Mouse (Mus musculus) midbrain, postnatal 0 days (tissue): Measurements from ENCODE around the gene Ap2a1. TPM values are rescaled to one million over a fixed set of nuclear protein-coding genes. Genes with fewer than 3 reads are reported as not detected.

Experiments
- ATAC-seq: fragments of 200-750 bp; cut with Nextera tagmentation; 2 replicates; pipeline ENCODE4 v1.8.0; 2017; ENCODE audit warnings: moderate number of reproducible peaks, mild to moderate bottlenecking, moderate TSS enrichment, moderate library complexity; ENCODE audit not compliant: low FRiP score
- DNase-seq: peaks from one replicate; pipeline ENCODE4 v3.0.0-alpha.2; 2015; ENCODE audit warnings: low spot score
- H3K27ac ChIP-seq: fragments of 300-500 bp; sonication (generic); 2 replicates; pipeline ENCODE4 v1.5.1; 2014; ENCODE audit warnings: low read depth, mild to moderate bottlenecking, low read length, mixed read lengths
- H3K27me3 ChIP-seq: fragments of 300-500 bp; sonication (generic); 2 replicates; pipeline ENCODE4 v1.6.1; 2014; ENCODE audit warnings: low read length, control low read depth, mixed read lengths; ENCODE audit not compliant: insufficient read depth
- H3K36me3 ChIP-seq: fragments of 300-500 bp; sonication (generic); 2 replicates; pipeline ENCODE4 v1.6.1; 2014; ENCODE audit warnings: low read length, control low read depth, mixed read lengths; ENCODE audit not compliant: insufficient read depth
- H3K4me1 ChIP-seq: fragments of 300-500 bp; sonication (generic); 2 replicates; pipeline ENCODE4 v1.6.1; 2014; ENCODE audit warnings: mild to moderate bottlenecking, control low read depth, antibody characterized with exemption, low read length, mixed read lengths; ENCODE audit not compliant: insufficient read depth
- H3K4me2 ChIP-seq: fragments of 300-500 bp; sonication (generic); 2 replicates; pipeline ENCODE4 v1.6.1; 2014; ENCODE audit warnings: low read depth, mild to moderate bottlenecking, low read length, mixed read lengths; ENCODE audit not compliant: poor library complexity, severe bottlenecking
- H3K4me3 ChIP-seq: fragments of 300-500 bp; sonication (generic); 2 replicates; pipeline ENCODE4 v1.5.1; 2014; ENCODE audit warnings: low read depth, mild to moderate bottlenecking, low read length, moderate library complexity
- H3K9ac ChIP-seq: fragments of 300-500 bp; sonication (generic); replicated peaks from 2 replicates; pipeline ENCODE4 v1.6.1; 2014; ENCODE audit warnings: mild to moderate bottlenecking, low read length, moderate library complexity, mixed read lengths; ENCODE audit not compliant: poor library complexity, severe bottlenecking
- H3K9me3 ChIP-seq: fragments of 300-500 bp; sonication (generic); 2 replicates; pipeline ENCODE4 v1.6.1; 2016; ENCODE audit warnings: low read length, control low read depth
- CTCF ChIP-seq: IDR thresholded peaks from 2 replicates; pipeline ENCODE4 v1.5.1; 2016; ENCODE audit warnings: antibody characterized with exemption, mild to moderate bottlenecking
- WGBS: fragments of 180-500 bp; shearing (Covaris S2); extraction: QIAGEN DNeasy Blood & Tissue Kit; methylation state at CpG from one replicate; pipeline ENCODE4 v1.1.7; 2014; 5-methylcytosine and 5-hydroxymethylcytosine counted together
- polyA plus RNA-seq: library from polyadenylated mRNA; unstranded; fragments of >200 nt; fragmentation: Nextera tagmentation; extraction: Ambion mirVana; gene quantifications from 2 replicates; pipeline ENCODE4 v1.2.1, GENCODE M21; 2015
- total RNA-seq: library from RNA; depleted of rRNA; stranded (reverse); fragments of >200 nt; gene quantifications from 2 replicates; pipeline ENCODE4 v1.2.3, GENCODE M21; 2014

Ap2a1 gene
- total and polyA plus RNA-seq, 2 experiments from 2014 or later: 129 to 238 TPM

DNA sequence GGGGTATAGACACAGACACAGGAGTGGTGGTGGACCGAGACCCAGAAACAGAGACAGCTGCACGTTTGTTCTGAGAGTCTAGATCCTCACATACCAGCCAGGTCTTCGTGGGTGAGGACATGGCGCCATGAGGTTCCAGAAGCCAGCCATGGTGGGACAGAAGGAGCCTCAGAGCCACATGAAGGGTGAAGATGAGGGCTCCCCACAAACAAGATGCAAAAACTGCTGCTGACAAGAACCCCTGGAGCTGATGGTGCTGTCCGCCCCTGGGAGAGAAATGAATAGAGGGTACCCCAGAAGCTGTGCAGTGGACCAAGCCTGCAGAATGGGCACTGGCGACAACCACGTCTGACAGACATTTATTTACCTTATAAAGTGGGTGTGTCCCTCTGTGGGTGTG, 41.8 kb upstream of the Ap2a1 start:
- no peaks in the 10 kb centered on the region for H3K9me3 ChIP-seq
- ATAC-seq (no peak), DNase-seq (no peak)
- no peak for TF ChIP-seq CTCF
- WGBS: 66% methylated on average over 7 of the region's 7 CpGs
- H3K27ac ChIP-seq: peak overlapping the region; percentile 77
- H3K27me3 ChIP-seq: no peaks in the 10 kb centered on the region
- H3K36me3 ChIP-seq: peaks cover 8% of the 10 kb centered on the region
- H3K4me3 ChIP-seq: peak overlapping the region; percentile 42
- H3K4me1 ChIP-seq: peaks cover 25% of the 10 kb centered on the region; the same call in 1 of the 2 replicates
- H3K4me2 ChIP-seq: peak overlapping the region; percentile 69
- peak overlapping the region; percentile 59 for H3K9ac ChIP-seq

- Histone ChIP-seq H3K4me3 (peak overlapping the region; percentile 42), H3K36me3 (peaks cover 8% of the 10 kb centered on the region), H3K9me3 (no peaks in the 10 kb centered on the region), H3K9ac (peak overlapping the region; percentile 59), H3K4me2 (peak overlapping the region; percentile 69), H3K27me3 (no peaks in the 10 kb centered on the region), H3K4me1 (peaks cover 25% of the 10 kb centered on the region; the same call in 1 of the 2 replicates), H3K27ac (peak overlapping the region; percentile 77)
- ATAC-seq (peak; percentile 94), DNase-seq (peak; percentile 97)
- TF ChIP-seq CTCF: no peak
- under 1% methylated on average over 36 of the region's 36 CpGs for WGBS
These were observed 41.0 kb upstream of the Ap2a1 start for GRCm38 (mm10) chr7:44970231-44970691.

DNA sequence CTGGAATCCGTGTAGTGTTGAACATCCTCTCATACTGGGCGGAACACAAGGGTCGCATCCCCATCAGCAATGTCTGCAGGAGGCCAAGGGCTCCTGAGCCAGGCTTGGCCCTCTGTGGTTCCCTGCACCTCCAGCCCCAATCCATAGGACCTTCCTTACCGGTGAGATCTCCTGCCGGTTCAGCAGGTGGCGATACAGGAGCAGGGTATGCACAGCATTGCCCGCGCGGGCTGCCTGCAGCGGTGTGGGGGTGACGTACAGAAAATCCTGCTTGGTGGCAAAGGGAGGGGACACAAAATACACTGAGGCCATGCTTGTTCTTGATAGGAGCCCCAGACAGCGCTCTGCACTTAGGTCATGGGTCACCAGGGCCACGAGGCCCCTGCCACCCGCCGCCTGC, 37.3 kb upstream of the Ap2a1 start:
- Histone ChIP-seq H3K4me3 (no peak overlapping the region), H3K4me1 (peaks cover 6% of the 10 kb centered on the region; the same call in 1 of the 2 replicates), H3K9me3 (no peaks in the 10 kb centered on the region), H3K9ac (no peak overlapping the region), H3K4me2 (no peak overlapping the region), H3K36me3 (peaks cover 27% of the 10 kb centered on the region), H3K27ac (no peak overlapping the region), H3K27me3 (no peaks in the 10 kb centered on the region)
- TF ChIP-seq CTCF: no peak
- 79% methylated on average over 14 of the region's 15 CpGs for WGBS
- DNase-seq (no peak), ATAC-seq (no peak)

- H3K4me1 ChIP-seq: peaks cover under 1% of the 10 kb centered on the region; the same call in 1 of the 2 replicates
- ATAC-seq: no peak
- H3K27ac ChIP-seq: no peak overlapping the region
- H3K36me3 ChIP-seq: peaks cover 33% of the 10 kb centered on the region
- H3K9ac ChIP-seq: no peak overlapping the region
- H3K27me3 ChIP-seq: no peaks in the 10 kb centered on the region
- H3K9me3 ChIP-seq: no peaks in the 10 kb centered on the region
- no peak overlapping the region for H3K4me3 ChIP-seq
- no peak overlapping the region for H3K4me2 ChIP-seq
- 83% methylated on average over 7 of the region's 7 CpGs for WGBS
- no peak for DNase-seq
- 0 out of 2 replicates have a peak, but pooled peaks have one; percentile 22 for TF ChIP-seq CTCF
These were observed 36.7 kb upstream of the Ap2a1 start for GRCm38 (mm10) chr7:44965975-44966374.

DNA sequence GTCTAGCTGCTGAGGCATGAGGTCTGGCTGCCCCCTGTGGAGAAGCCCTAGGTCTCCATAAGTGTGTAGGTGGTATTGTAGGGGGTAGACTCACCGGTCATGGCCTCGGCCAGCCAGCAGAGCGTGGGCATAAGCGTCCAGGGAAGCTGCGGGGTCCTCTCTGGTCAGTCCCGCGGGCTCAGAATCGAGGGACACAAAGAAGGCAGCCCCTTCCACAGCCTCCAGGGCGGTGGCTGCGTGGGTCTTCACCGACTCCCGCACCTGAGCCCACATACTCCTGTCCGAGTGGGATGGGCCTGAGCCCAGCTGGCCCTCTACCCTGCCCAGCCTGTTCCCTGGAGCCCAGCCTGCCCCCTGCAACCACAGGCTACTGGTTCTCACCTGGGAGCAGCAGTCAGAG, 35.7 kb upstream of the Ap2a1 start:
- DNase-seq (no peak), ATAC-seq (no peak)
- no peak overlapping the region for H3K9ac ChIP-seq
- WGBS: 92% methylated on average over 13 of the region's 13 CpGs
- no peaks in the 10 kb centered on the region for H3K4me1 ChIP-seq
- no peaks in the 10 kb centered on the region for H3K9me3 ChIP-seq
- no peak overlapping the region for H3K4me3 ChIP-seq
- no peaks in the 10 kb centered on the region for H3K27me3 ChIP-seq
- no peak overlapping the region for H3K4me2 ChIP-seq
- no peak overlapping the region for H3K27ac ChIP-seq
- TF ChIP-seq CTCF: no peak
- H3K36me3 ChIP-seq: peaks cover 38% of the 10 kb centered on the region

- Histone ChIP-seq H3K4me2 (no peak overlapping the region), H3K9me3 (no peaks in the 10 kb centered on the region), H3K27me3 (no peaks in the 10 kb centered on the region), H3K9ac (no peak overlapping the region), H3K36me3 (peaks cover 46% of the 10 kb centered on the region), H3K4me3 (no peak overlapping the region), H3K27ac (no peak overlapping the region), H3K4me1 (no peaks in the 10 kb centered on the region)
- no peak for DNase-seq
- ATAC-seq: no peak
- no peak for TF ChIP-seq CTCF
- WGBS: 90% methylated on average over 5 of the region's 5 CpGs
These were observed 33.5 kb upstream of the Ap2a1 start for GRCm38 (mm10) chr7:44962831-44963230.
